Mouse (Mus musculus): ENCODE data around the gene C1s2. TPM values are rescaled to one million over a fixed set of nuclear protein-coding genes. Genes with fewer than 3 reads are reported as not detected.
"Not testable (repeated sequence)": the region's sequence is repeated elsewhere in the genome, so short reads cannot be mapped to it uniquely, and the experiment has no call there.

The C1s2 gene
- 0.23 TPM in 1 of 2 replicates, not detected in the other for total RNA-seq (2017)

- ATAC-seq (replicated peaks; ENCODE audit: low read depth, poor library complexity, severe bottlenecking), result not testable (repeated sequence)
Observed at GRCm38 (mm10) chr6:124635985-124636384, at the start of gene C1s2. TSS of gene C1s2 (minus strand) at chr6:124636085.

GRCm38 (mm10) chr6:124683591-124684417 lies 47.9 kb upstream of the C1s2 start:
- ATAC-seq (replicated peaks; ENCODE audit: low read depth, poor library complexity, severe bottlenecking), result peak; percentile 29

- ATAC-seq (replicated peaks; ENCODE audit: low read depth, poor library complexity, severe bottlenecking), result not testable (repeated sequence)
Observed at GRCm38 (mm10) chr6:124682291-124682690, 46.4 kb upstream of the C1s2 start.

GRCm38 (mm10) chr6:124679486-124679885 lies 43.6 kb upstream of the C1s2 start:
- no peak for ATAC-seq (replicated peaks; ENCODE audit: low read depth, poor library complexity, severe bottlenecking)

GRCm38 (mm10) chr6:124678769-124679168 lies 42.9 kb upstream of the C1s2 start:
- no peak for ATAC-seq (replicated peaks; ENCODE audit: low read depth, poor library complexity, severe bottlenecking)

GRCm38 (mm10) chr6:124676171-124676570 lies 40.3 kb upstream of the C1s2 start:
- ATAC-seq (replicated peaks; ENCODE audit: low read depth, poor library complexity, severe bottlenecking), result no peak

- ATAC-seq (replicated peaks; ENCODE audit: low read depth, poor library complexity, severe bottlenecking), result no peak
Observed at GRCm38 (mm10) chr6:124674591-124674990, 38.7 kb upstream of the C1s2 start.

- ATAC-seq (replicated peaks; ENCODE audit: low read depth, poor library complexity, severe bottlenecking), result no peak
Observed at GRCm38 (mm10) chr6:124673619-124674018, 37.7 kb upstream of the C1s2 start.

- 0 out of 2 replicates have a peak, but pooled peaks have one; percentile 30 for ATAC-seq (replicated peaks; ENCODE audit: low read depth, poor library complexity, severe bottlenecking)
Observed at GRCm38 (mm10) chr6:124672100-124672499, 36.2 kb upstream of the C1s2 start.

- no peak for ATAC-seq (replicated peaks; ENCODE audit: low read depth, poor library complexity, severe bottlenecking)
Observed at GRCm38 (mm10) chr6:124670281-124670900, 34.5 kb upstream of the C1s2 start.

GRCm38 (mm10) chr6:124669234-124669859 lies 33.5 kb upstream of the C1s2 start:
- 0 out of 2 replicates have a peak, but pooled peaks have one; percentile 5 for ATAC-seq (replicated peaks; ENCODE audit: low read depth, poor library complexity, severe bottlenecking)

- no peak for ATAC-seq (replicated peaks; ENCODE audit: low read depth, poor library complexity, severe bottlenecking)
Observed at GRCm38 (mm10) chr6:124665011-124665410, 29.1 kb upstream of the C1s2 start.

GRCm38 (mm10) chr6:124664256-124664655 lies 28.4 kb upstream of the C1s2 start:
- ATAC-seq (replicated peaks; ENCODE audit: low read depth, poor library complexity, severe bottlenecking), result no peak

- ATAC-seq (replicated peaks; ENCODE audit: low read depth, poor library complexity, severe bottlenecking), result no peak; the same call in 1 of the 2 replicates
Observed at GRCm38 (mm10) chr6:124663424-124663795, 27.5 kb upstream of the C1s2 start.

- peak; percentile 85 for ATAC-seq (replicated peaks; ENCODE audit: low read depth, poor library complexity, severe bottlenecking)
Observed at GRCm38 (mm10) chr6:124662477-124663423, 26.9 kb upstream of the C1s2 start, which contains the start of gene Lpcat3. TSS of gene Lpcat3 (plus strand) at chr6:124663027.

GRCm38 (mm10) chr6:124661995-124662394 lies 26.1 kb upstream of the C1s2 start:
- ATAC-seq (replicated peaks; ENCODE audit: low read depth, poor library complexity, severe bottlenecking), result no peak

- no peak for ATAC-seq (replicated peaks; ENCODE audit: low read depth, poor library complexity, severe bottlenecking)
Observed at GRCm38 (mm10) chr6:124661156-124661806, 25.4 kb upstream of the C1s2 start.

- ATAC-seq (replicated peaks; ENCODE audit: low read depth, poor library complexity, severe bottlenecking), result no peak
Observed at GRCm38 (mm10) chr6:124658067-124658466, 22.2 kb upstream of the C1s2 start.

- ATAC-seq (replicated peaks; ENCODE audit: low read depth, poor library complexity, severe bottlenecking), result no peak
Observed at GRCm38 (mm10) chr6:124655893-124656292, 20.0 kb upstream of the C1s2 start.

All from common myeloid progenitor, adult 5-6 weeks (primary cell).